Mouse (Mus musculus) hindbrain, embryonic 13.5 days (tissue): ENCODE measurements around the gene Ubald1. TPM values are rescaled to one million over a fixed set of nuclear protein-coding genes. Genes with fewer than 3 reads are reported as not detected.
A peak's percentile ranks its signal among the peaks of the same experiment; 100 is the strongest.

Source experiments
- ATAC-seq: fragments of 200-750 bp; cut with Nextera tagmentation; 2 replicates; pipeline ENCODE4 v1.8.0; 2017; ENCODE audit warnings: moderate TSS enrichment; ENCODE audit not compliant: low FRiP score
- H3K27ac ChIP-seq: fragments of 300-500 bp; sonication (generic); 2 replicates; pipeline ENCODE4 v1.5.1; 2015; ENCODE audit warnings: inconsistent platforms, mild to moderate bottlenecking, moderate library complexity
- H3K27me3 ChIP-seq: fragments of 300-500 bp; sonication (generic); 2 replicates; pipeline ENCODE4 v1.6.1; 2015; ENCODE audit warnings: mild to moderate bottlenecking, inconsistent platforms
- H3K36me3 ChIP-seq: fragments of 300-500 bp; sonication (generic); 2 replicates; pipeline ENCODE4 v1.6.1; 2015; ENCODE audit warnings: mild to moderate bottlenecking, inconsistent platforms
- H3K4me1 ChIP-seq: fragments of 300-500 bp; sonication (generic); replicated peaks from 2 replicates; pipeline ENCODE4 v1.6.1; 2015; ENCODE audit warnings: inconsistent platforms
- H3K4me2 ChIP-seq: fragments of 300-500 bp; sonication (generic); 2 replicates; pipeline ENCODE4 v1.6.1; 2015; ENCODE audit warnings: inconsistent platforms, mild to moderate bottlenecking, moderate library complexity
- H3K4me3 ChIP-seq: fragments of 300-500 bp; sonication (generic); 2 replicates; pipeline ENCODE4 v1.5.1; 2015; ENCODE audit warnings: mild to moderate bottlenecking, inconsistent platforms
- H3K9ac ChIP-seq: fragments of 300-500 bp; sonication (generic); 2 replicates; pipeline ENCODE4 v1.6.1; 2015; ENCODE audit warnings: mild to moderate bottlenecking, inconsistent platforms
- H3K9me3 ChIP-seq: fragments of 300-500 bp; sonication (generic); 2 replicates; pipeline ENCODE4 v1.6.1; 2016; ENCODE audit warnings: inconsistent platforms
- WGBS: fragments of 180-500 bp; shearing (Covaris S2); methylation state at CpG from one replicate; pipeline ENCODE4 v1.1.7; 2015; 5-methylcytosine and 5-hydroxymethylcytosine counted together
- polyA plus RNA-seq: library from polyadenylated mRNA; unstranded; fragments of >200 nt; fragmentation: Nextera tagmentation; extraction: Ambion mirVana; gene quantifications from 2 replicates; pipeline ENCODE4 v1.2.1, GENCODE M21; 2015

Ubald1 gene
- polyA plus RNA-seq, 1 experiment from 2014 or later, result 53.7 TPM

- Histone ChIP-seq H3K27me3 (no peaks in the 10 kb centered on the region), H3K9me3 (no peaks in the 10 kb centered on the region), H3K27ac (no peak overlapping the region), H3K4me1 (peaks cover 6% of the 10 kb centered on the region; the same call in 1 of the 2 replicates), H3K9ac (no peak overlapping the region), H3K4me3 (no peak overlapping the region), H3K36me3 (peaks cover 75% of the 10 kb centered on the region), H3K4me2 (no peak overlapping the region)
- no peak for ATAC-seq
- 95% methylated on average over 8 of the region's 8 CpGs for WGBS
Observed at GRCm38 (mm10) chr16:4910758-4911157, 30.6 kb upstream of the Ubald1 start.

- no peak overlapping the region for H3K9ac ChIP-seq
- H3K4me3 ChIP-seq, result no peak overlapping the region
- H3K27me3 ChIP-seq, result no peaks in the 10 kb centered on the region
- H3K27ac ChIP-seq, result no peak overlapping the region
- H3K9me3 ChIP-seq, result no peaks in the 10 kb centered on the region
- 98% methylated on average over 2 of the region's 2 CpGs for WGBS
- no peak overlapping the region for H3K4me2 ChIP-seq
- H3K4me1 ChIP-seq, result peaks cover 6% of the 10 kb centered on the region; the same call in 1 of the 2 replicates
- ATAC-seq, result no peak
- H3K36me3 ChIP-seq, result peaks cover 67% of the 10 kb centered on the region
Observed at GRCm38 (mm10) chr16:4909745-4910144, 29.6 kb upstream of the Ubald1 start.

- Histone ChIP-seq H3K9me3 (no peaks in the 10 kb centered on the region), H3K4me2 (no peak overlapping the region), H3K36me3 (peaks cover 51% of the 10 kb centered on the region), H3K4me3 (no peak overlapping the region), H3K4me1 (peaks cover 4% of the 10 kb centered on the region; the same call in 1 of the 2 replicates), H3K9ac (no peak overlapping the region), H3K27ac (no peak overlapping the region), H3K27me3 (no peaks in the 10 kb centered on the region)
- WGBS, result 45% methylated on average over 4 of the region's 5 CpGs
- no peak for ATAC-seq
Observed at GRCm38 (mm10) chr16:4907972-4908371, 27.9 kb upstream of the Ubald1 start.

- no peak overlapping the region for H3K4me3 ChIP-seq
- WGBS, result 67% methylated on average over 2 of the region's 2 CpGs
- no peak for ATAC-seq
Observed at GRCm38 (mm10) chr16:4907386-4907785, 27.3 kb upstream of the Ubald1 start.

GRCm38 (mm10) chr16:4906559-4906958, 26.4 kb upstream of the Ubald1 start:
- Histone ChIP-seq H3K4me2 (no peak overlapping the region), H3K9ac (no peak overlapping the region), H3K36me3 (peaks cover 37% of the 10 kb centered on the region), H3K27me3 (no peaks in the 10 kb centered on the region), H3K9me3 (no peaks in the 10 kb centered on the region), H3K27ac (no peak overlapping the region), H3K4me1 (peaks cover 4% of the 10 kb centered on the region; the same call in 1 of the 2 replicates), H3K4me3 (no peak overlapping the region)
- no peak for ATAC-seq

More at GRCm38 (mm10) chr16:4907386-4907785, 27.3 kb upstream of the Ubald1 start:
- H3K4me1 ChIP-seq, result peaks cover 4% of the 10 kb centered on the region; the same call in 1 of the 2 replicates
- H3K4me2 ChIP-seq, result no peak overlapping the region
- H3K36me3 ChIP-seq, result peaks cover 45% of the 10 kb centered on the region
- no peaks in the 10 kb centered on the region for H3K9me3 ChIP-seq
- no peak overlapping the region for H3K9ac ChIP-seq
- no peak overlapping the region for H3K27ac ChIP-seq
- no peaks in the 10 kb centered on the region for H3K27me3 ChIP-seq

- Histone ChIP-seq H3K27me3 (no peaks in the 10 kb centered on the region), H3K4me1 (peaks cover 10% of the 10 kb centered on the region), H3K4me2 (no peak overlapping the region), H3K9me3 (no peaks in the 10 kb centered on the region), H3K9ac (no peak overlapping the region), H3K27ac (no peak overlapping the region), H3K36me3 (peaks cover 27% of the 10 kb centered on the region), H3K4me3 (no peak overlapping the region)
- 86% methylated on average over 1 of the region's 1 CpGs for WGBS
- no peak for ATAC-seq
Observed at GRCm38 (mm10) chr16:4905591-4905990, 25.5 kb upstream of the Ubald1 start.

- H3K36me3 ChIP-seq, result peaks cover 20% of the 10 kb centered on the region
- H3K27me3 ChIP-seq, result no peaks in the 10 kb centered on the region
- no peak overlapping the region for H3K27ac ChIP-seq
- peaks cover 10% of the 10 kb centered on the region for H3K4me1 ChIP-seq
- H3K4me3 ChIP-seq, result no peak overlapping the region
- no peak overlapping the region for H3K4me2 ChIP-seq
- 93% methylated on average over 3 of the region's 3 CpGs for WGBS
- H3K9ac ChIP-seq, result no peak overlapping the region
- no peak for ATAC-seq
- H3K9me3 ChIP-seq, result no peaks in the 10 kb centered on the region
Observed at GRCm38 (mm10) chr16:4904878-4905277, 24.8 kb upstream of the Ubald1 start.

- no peak for ATAC-seq
- H3K9ac ChIP-seq, result no peak overlapping the region
- no peak overlapping the region for H3K4me3 ChIP-seq
- H3K4me1 ChIP-seq, result peaks cover 10% of the 10 kb centered on the region
- peaks cover 8% of the 10 kb centered on the region; the same call in 1 of the 2 replicates for H3K36me3 ChIP-seq
- H3K9me3 ChIP-seq, result no peaks in the 10 kb centered on the region
- no peak overlapping the region for H3K4me2 ChIP-seq
- WGBS, result 79% methylated on average over 6 of the region's 6 CpGs
- H3K27me3 ChIP-seq, result no peaks in the 10 kb centered on the region
- no peak overlapping the region for H3K27ac ChIP-seq
Observed at GRCm38 (mm10) chr16:4903491-4904102, 23.5 kb upstream of the Ubald1 start.

- Histone ChIP-seq H3K27ac (no peak overlapping the region), H3K9ac (no peak overlapping the region), H3K4me3 (no peak overlapping the region), H3K27me3 (no peaks in the 10 kb centered on the region), H3K36me3 (peaks cover 2% of the 10 kb centered on the region; the same call in 1 of the 2 replicates), H3K4me2 (no peak overlapping the region), H3K4me1 (peaks cover 9% of the 10 kb centered on the region), H3K9me3 (no peaks in the 10 kb centered on the region)
- ATAC-seq, result no peak
- 73% methylated on average over 2 of the region's 2 CpGs for WGBS
Observed at GRCm38 (mm10) chr16:4902390-4902789, 22.3 kb upstream of the Ubald1 start.

GRCm38 (mm10) chr16:4901167-4901566, 21.1 kb upstream of the Ubald1 start:
- H3K27ac ChIP-seq, result peak overlapping the region; percentile 55
- H3K4me2 ChIP-seq, result no peak overlapping the region
- H3K4me1 ChIP-seq, result peaks cover 19% of the 10 kb centered on the region
- H3K36me3 ChIP-seq, result no peaks in the 10 kb centered on the region
- no peak overlapping the region for H3K4me3 ChIP-seq
- WGBS, result 50% methylated on average over 7 of the region's 7 CpGs
- no peak for ATAC-seq
- no peak overlapping the region for H3K9ac ChIP-seq
- no peaks in the 10 kb centered on the region for H3K9me3 ChIP-seq
- H3K27me3 ChIP-seq, result no peaks in the 10 kb centered on the region

GRCm38 (mm10) chr16:4899711-4900110, 19.6 kb upstream of the Ubald1 start:
- H3K27me3 ChIP-seq, result no peaks in the 10 kb centered on the region
- no peak for ATAC-seq
- no peak overlapping the region for H3K4me3 ChIP-seq
- 93% methylated on average over 2 of the region's 2 CpGs for WGBS
- no peak overlapping the region for H3K27ac ChIP-seq
- peaks cover 20% of the 10 kb centered on the region for H3K4me1 ChIP-seq
- no peak overlapping the region for H3K4me2 ChIP-seq
- H3K36me3 ChIP-seq, result no peaks in the 10 kb centered on the region
- H3K9me3 ChIP-seq, result no peaks in the 10 kb centered on the region
- H3K9ac ChIP-seq, result no peak overlapping the region

- Histone ChIP-seq H3K27me3 (no peaks in the 10 kb centered on the region), H3K4me2 (no peak overlapping the region), H3K36me3 (peaks cover 3% of the 10 kb centered on the region; the same call in 1 of the 2 replicates), H3K4me3 (no peak overlapping the region), H3K9ac (no peak overlapping the region), H3K9me3 (no peaks in the 10 kb centered on the region), H3K27ac (no peak overlapping the region), H3K4me1 (peaks cover 20% of the 10 kb centered on the region)
- ATAC-seq, result no peak
- WGBS, result 80% methylated on average over 6 of the region's 6 CpGs
Observed at GRCm38 (mm10) chr16:4898881-4899280, 18.8 kb upstream of the Ubald1 start.

GRCm38 (mm10) chr16:4897146-4897730, 17.1 kb upstream of the Ubald1 start:
- H3K4me3 ChIP-seq, result no peak overlapping the region
- no peak overlapping the region for H3K9ac ChIP-seq
- ATAC-seq, result no peak
- WGBS, result 49% methylated on average over 7 of the region's 7 CpGs
- H3K4me1 ChIP-seq, result peaks cover 20% of the 10 kb centered on the region
- H3K27me3 ChIP-seq, result no peaks in the 10 kb centered on the region
- no peaks in the 10 kb centered on the region for H3K9me3 ChIP-seq
- H3K36me3 ChIP-seq, result peaks cover 3% of the 10 kb centered on the region; the same call in 1 of the 2 replicates
- H3K4me2 ChIP-seq, result no peak overlapping the region
- no peak overlapping the region for H3K27ac ChIP-seq
